ENCODE assay signal across 10 mouse cellular contexts in the genomic region with DNA sequence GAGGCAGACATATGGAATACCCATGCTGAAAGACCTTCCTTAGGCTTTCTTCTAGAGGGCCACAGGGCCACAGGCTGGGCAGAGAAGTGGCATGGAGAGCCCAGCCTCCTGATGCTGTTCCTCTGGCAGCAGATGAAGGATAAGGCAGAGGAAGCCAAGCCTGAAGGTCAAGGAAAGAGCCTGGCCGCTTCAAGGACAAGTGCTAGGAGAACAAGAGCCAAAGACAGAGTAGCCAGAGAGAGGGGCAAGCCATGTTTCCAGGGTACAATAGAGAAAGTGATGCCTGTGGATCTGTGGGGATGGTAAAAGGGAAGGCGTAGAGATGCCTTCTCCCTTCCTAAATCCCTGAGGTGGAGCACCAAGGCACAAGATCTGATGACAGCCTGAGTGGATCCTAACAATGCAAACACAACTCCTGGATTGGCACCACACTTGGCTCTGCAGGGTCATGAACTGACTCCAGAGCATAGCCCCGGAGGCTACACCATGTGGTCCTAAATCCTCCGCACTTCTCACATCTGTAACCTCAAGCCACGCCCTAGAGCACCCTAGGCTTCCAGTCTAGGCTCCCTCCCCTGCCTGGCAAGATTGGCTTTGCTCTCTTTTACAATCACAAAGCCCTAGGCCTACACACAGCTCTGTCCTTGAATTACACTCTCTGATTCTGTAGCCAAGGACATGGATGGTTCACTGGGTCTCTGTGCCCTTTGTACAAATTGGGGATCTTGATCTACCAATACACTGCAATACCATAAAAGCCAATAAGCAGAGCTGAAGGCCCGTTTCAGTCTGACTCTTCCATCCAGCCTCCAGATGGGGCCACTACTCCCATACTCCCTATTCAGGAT.
DNase-seq lines count a peak whose midpoint lies in the region; ATAC-seq and TF ChIP-seq lines count a peak whose summit lies in the region.
"Had no signal": no experiment of that assay in that cellular context is flagged by ENCODE, and none has a peak within 500 bp of the region (broad histone marks: within the 10 kb centered on the region; RNA-seq: fewer than 3 reads in every experiment).

No protein-coding gene starts in this region.

- H3K9ac ChIP-seq in intestine, postnatal 0 days (ENCODE audit: low read depth, low read length): no peak overlapping the region
- no peak overlapping the region for H3K9ac ChIP-seq in intestine, embryonic 15.5 days

- no peaks in the 10 kb centered on the region for H3K27me3 ChIP-seq in intestine, postnatal 0 days (replicated peaks; ENCODE audit: control insufficient read depth, insufficient read depth, low read length)
- H3K27me3 ChIP-seq in intestine, embryonic 15.5 days (replicated peaks): no peaks in the 10 kb centered on the region
- no peaks in the 10 kb centered on the region for H3K27me3 ChIP-seq in embryonic facial prominence, embryonic 10.5 days (replicated peaks; ENCODE audit: low read depth, poor library complexity, severe bottlenecking)

- no peaks in the 10 kb centered on the region for H3K36me3 ChIP-seq in intestine, postnatal 0 days (ENCODE audit: control insufficient read depth, insufficient read depth)
- H3K36me3 ChIP-seq in intestine, embryonic 15.5 days: no peaks in the 10 kb centered on the region
- H3K36me3 ChIP-seq in embryonic facial prominence, embryonic 10.5 days (replicated peaks): peaks cover 44% of the 10 kb centered on the region

- TF ChIP-seq CTCF in intestine, postnatal 0 days (IDR thresholded peaks at IDR 0.05; ENCODE audit: low read depth): peak; percentile 32

- no peak overlapping the region for H3K27ac ChIP-seq in intestine, postnatal 0 days (ENCODE audit: low read depth, low read length)
- no peak overlapping the region for H3K27ac ChIP-seq in intestine, embryonic 15.5 days
- 0 out of 2 replicates have a peak overlapping the region, but pooled peaks have one; percentile 26 for H3K27ac ChIP-seq in embryonic facial prominence, embryonic 10.5 days (replicated peaks)

- H3K4me3 ChIP-seq in intestine, postnatal 0 days (ENCODE audit: low read depth, low read length): no peak overlapping the region
- no peak overlapping the region for H3K4me3 ChIP-seq in intestine, embryonic 15.5 days (replicated peaks)
- H3K4me3 ChIP-seq in embryonic facial prominence, embryonic 10.5 days: no peak overlapping the region

- peak; percentile 45 for DNase-seq in R1 (ENCODE audit: low read depth, low spot score)
- DNase-seq in embryonic facial prominence, embryonic 10.5 days (ENCODE audit: low spot score): no peak
- no peak for DNase-seq in cerebellum, adult 18-20 months
- no peak for DNase-seq in right cerebral cortex, postnatal 25 days
- DNase-seq: cerebellum, postnatal 25 days; layer of hippocampus, postnatal 36 days; lung, postnatal 14 days had no signal

- WGBS in intestine, postnatal 0 days: 72% methylated on average over 6 of the region's 6 CpGs
- WGBS in intestine, embryonic 15.5 days: 73% methylated on average over 6 of the region's 6 CpGs
- WGBS in embryonic facial prominence, embryonic 10.5 days: 62% methylated on average over 6 of the region's 6 CpGs

- no peaks in the 10 kb centered on the region; the same call in 1 of the 2 replicates for H3K4me1 ChIP-seq in intestine, postnatal 0 days (replicated peaks; ENCODE audit: control insufficient read depth, insufficient read depth, low read length)
- H3K4me1 ChIP-seq in intestine, embryonic 15.5 days (replicated peaks): peaks cover 19% of the 10 kb centered on the region
- H3K4me1 ChIP-seq in embryonic facial prominence, embryonic 10.5 days: peaks cover 60% of the 10 kb centered on the region

- no peak for ATAC-seq in intestine, postnatal 0 days
- ATAC-seq in intestine, embryonic 15.5 days: no peak
- peak; percentile 45; the same call in 1 of the 2 replicates for ATAC-seq in megakaryocyte-erythroid progenitor cell, adult 5-6 weeks (replicated peaks; ENCODE audit: low FRiP score, low TSS enrichment, poor library complexity, severe bottlenecking)

- H3K9me3 ChIP-seq in intestine, postnatal 0 days (ENCODE audit: control insufficient read depth): no peaks in the 10 kb centered on the region
- no peaks in the 10 kb centered on the region for H3K9me3 ChIP-seq in intestine, embryonic 15.5 days
- no peaks in the 10 kb centered on the region for H3K9me3 ChIP-seq in embryonic facial prominence, embryonic 10.5 days

- H3K4me2 ChIP-seq in intestine, postnatal 0 days (replicated peaks; ENCODE audit: low read depth): no peak overlapping the region
- H3K4me2 ChIP-seq in intestine, embryonic 15.5 days (replicated peaks): no peak overlapping the region
